Mouse (Mus musculus) hindlimb bud, embryonic 11.5 days (tissue): Measurements from ENCODE around the gene Arhgap23.

Experiments used
- DNase-seq: peaks from one replicate; pipeline ENCODE4 v3.0.0-alpha.2; 2012; ENCODE audit warnings: low read depth, low spot score; ENCODE audit errors: extremely low spot score

The Arhgap23 gene

DNA sequence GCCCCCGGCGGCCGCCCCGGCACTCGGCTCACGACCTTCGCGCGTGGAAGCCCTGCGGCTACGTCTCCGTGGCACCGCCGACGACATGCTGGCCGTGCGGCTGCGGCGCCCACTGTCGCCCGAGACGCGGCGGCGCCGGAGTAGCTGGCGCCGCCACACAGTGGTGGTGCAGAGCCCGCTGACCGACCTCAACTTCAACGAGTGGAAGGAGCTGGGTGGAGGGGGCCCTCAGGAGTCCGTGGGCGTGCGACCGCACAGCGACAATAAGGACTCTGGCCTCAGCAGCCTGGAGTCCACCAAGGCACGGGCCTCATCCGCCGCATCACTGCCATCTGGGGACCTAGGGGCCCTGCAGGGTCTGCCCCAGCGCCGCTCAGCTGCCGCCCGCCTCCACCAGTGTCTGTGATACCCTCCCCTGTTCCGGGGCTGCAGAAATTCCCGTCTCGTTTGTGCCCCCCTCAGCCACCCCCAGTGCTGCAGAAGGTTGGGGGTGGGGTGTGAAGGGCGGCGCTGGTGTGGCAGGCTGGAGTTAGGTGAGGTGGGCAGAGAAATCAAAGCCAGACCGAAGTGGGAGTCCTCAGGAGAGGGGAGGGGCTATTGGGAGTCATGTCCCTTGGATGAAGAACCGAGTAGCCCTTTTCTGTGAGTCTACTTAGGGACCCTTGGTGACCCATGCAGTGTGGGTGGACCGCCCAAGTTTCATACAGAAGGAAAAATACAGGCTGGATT, 85.6 kb downstream of the Arhgap23 start:
- DNase-seq, result no peak

DNA sequence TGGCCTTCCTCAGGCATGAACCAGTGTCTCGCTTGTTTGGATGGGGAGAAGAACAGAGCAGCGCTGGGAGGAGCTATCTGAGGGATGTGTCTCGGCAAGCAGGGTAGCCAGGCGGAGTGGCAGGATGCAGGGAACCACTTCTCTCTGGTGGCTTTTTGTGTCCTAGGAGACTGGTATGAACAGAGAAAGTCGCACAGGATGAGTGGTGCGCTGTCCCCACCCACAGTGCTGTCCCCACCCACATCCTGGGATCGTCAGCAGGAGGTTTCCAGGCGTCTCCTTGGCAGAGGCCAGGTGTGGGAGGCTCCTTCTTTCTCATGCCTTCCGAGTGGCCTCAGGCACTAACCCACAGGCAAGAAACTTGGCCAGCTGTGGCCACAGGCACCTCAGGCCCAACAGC, 87.0 kb downstream of the Arhgap23 start:
- DNase-seq, result no peak

DNA sequence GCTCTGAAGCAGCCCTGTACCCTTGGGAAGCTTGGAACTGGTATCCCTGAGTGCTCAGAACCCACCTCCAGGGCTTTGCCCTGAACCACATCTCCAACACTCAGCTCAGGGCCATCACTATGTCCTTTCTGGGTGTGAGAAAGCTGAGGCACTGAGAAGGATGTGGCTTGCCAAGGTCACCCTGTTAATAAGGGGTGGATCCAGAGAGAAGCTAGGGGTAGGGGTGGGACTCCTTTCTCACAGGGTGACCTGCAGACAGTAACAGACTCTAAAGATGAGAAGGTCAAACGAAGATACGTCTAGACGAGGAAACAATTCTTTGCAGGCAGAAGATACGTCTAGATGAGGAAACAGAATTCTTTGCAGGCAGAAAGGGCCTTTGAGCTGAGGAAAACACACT, 87.5 kb downstream of the Arhgap23 start:
- DNase-seq, result no peak

- DNase-seq, result no peak
These were observed 90.5 kb downstream of the Arhgap23 start for GRCm38 (mm10) chr11:97505784-97506183.

- DNase-seq, result no peak
These were observed 91.0 kb downstream of the Arhgap23 start for GRCm38 (mm10) chr11:97506331-97506730.

GRCm38 (mm10) chr11:97508198-97508597, 92.9 kb downstream of the Arhgap23 start:
- DNase-seq, result no peak

DNA sequence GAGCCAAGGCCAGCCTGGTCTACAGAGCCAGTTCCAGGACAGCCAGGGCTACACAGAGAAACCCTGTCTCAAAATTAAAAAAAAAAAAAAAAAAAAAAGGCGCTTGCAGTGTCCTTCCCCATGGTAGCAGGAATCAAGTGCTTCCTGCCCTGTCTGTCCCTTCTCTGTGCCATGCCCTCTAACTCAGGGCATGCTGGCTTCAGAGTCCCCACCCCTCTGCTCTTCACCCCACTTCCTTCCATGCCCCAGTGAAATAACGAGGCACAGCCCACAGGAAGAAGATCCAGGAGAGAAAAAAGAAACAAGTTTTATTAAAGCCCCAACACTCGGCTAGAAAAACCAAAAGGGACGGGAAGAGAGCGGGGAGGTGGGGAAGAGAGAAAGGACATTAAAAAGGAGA, 93.7 kb downstream of the Arhgap23 start:
- DNase-seq, result no peak

DNA sequence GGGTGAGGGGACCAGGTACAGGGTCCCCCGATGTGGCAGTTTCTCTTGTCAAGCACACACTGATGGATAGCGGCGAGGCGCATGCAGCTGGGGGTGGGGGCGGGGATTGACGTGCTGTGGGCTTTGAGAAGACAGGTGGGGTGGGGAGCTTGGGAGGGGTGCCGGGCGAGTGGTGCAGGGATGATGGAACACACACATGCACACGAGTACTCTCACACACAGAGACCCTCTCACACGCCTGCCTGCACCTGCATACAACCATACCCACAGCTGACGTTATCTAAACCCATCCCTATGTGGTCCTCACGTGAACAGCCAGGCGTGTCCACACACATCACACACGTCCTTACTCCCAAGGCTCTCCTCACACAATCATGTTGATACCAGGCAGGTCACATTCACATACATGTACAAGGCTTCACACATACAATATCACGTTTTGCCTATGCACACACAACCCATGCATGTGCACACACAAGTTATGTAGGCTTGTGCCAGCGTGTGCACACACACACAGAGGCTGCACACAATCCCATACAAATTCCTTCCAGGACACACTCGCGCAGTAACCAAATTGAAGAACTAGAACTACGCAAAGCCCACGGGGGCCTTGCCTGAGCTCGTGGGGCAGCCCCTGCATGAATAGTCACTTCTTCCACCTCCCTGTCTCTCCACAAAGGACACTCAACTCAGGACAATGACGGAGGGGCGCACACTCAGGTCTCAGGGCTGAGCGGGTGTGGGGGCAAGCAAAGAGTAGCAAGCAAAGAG, 94.6 kb downstream of the Arhgap23 start:
- DNase-seq, result no peak

- no peak for DNase-seq
These were observed 95.8 kb downstream of the Arhgap23 start for GRCm38 (mm10) chr11:97510966-97511660.

- no peak for DNase-seq
These were observed 96.5 kb downstream of the Arhgap23 start for GRCm38 (mm10) chr11:97511661-97512369.

GRCm38 (mm10) chr11:97512511-97512910, 97.2 kb downstream of the Arhgap23 start:
- DNase-seq, result no peak

GRCm38 (mm10) chr11:97513066-97513465, 97.7 kb downstream of the Arhgap23 start:
- DNase-seq, result no peak

- DNase-seq, result no peak
These were observed 105.2 kb downstream of the Arhgap23 start for GRCm38 (mm10) chr11:97520541-97520940.

DNA sequence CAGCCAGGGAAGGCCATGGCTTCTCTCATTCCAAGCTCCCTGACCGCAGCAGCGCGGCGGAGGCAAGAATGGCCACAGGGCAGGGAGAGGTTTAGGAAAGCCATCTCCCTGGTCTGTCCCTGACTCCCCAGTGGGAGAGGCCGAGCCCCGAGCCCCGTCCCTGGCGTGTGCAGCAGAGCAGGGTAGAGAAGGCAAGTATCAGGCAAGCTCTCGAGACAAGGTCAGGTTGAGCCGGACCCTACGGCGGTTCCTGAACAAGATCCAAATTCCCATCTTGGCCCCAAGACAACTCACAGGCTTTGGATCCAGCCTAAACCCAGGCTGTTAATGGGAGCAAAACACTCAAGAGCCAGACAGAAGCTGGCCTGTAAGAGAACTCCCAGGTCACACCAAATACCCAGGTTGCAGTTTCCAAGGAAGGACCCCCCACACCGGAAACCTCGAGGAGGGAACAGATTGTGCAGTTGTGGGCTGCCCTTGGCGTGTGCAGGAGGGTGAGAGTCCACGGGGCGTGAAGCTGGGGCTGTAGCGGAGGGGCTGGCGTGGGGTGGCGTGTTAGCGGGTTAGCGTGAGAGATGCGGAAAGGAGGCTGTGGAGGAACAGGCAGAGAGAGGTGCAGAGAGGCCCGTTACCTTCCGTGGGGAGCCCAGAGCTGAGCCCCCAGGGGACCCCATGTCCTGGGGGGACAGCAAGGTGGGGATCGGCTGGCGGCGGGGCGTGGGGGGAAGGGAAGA, 106.6 kb downstream of the Arhgap23 start:
- no peak for DNase-seq

- no peak for DNase-seq
These were observed 107.8 kb downstream of the Arhgap23 start for GRCm38 (mm10) chr11:97523107-97523506.

GRCm38 (mm10) chr11:97523827-97524261, 108.5 kb downstream of the Arhgap23 start:
- DNase-seq, result no peak

DNA sequence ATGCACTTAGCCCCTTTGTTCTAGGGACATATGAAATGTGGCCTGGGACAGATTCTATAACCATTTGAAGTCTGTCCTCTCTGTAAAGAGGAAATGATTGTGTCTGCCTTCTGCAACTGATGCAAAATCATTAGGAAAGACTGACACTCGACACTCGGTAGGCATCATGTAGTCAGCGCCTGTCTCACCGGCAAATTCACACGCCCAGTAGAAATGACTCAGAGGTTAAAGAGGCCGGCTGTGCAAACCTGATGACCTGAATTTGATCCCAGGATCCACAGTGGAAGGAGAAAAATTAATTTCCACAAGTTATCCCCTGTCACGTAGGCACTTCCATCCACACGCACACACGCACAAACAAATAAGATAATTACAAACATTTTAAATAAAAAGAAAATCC, 109.0 kb downstream of the Arhgap23 start:
- DNase-seq, result no peak

- no peak for DNase-seq
These were observed 110.0 kb downstream of the Arhgap23 start for GRCm38 (mm10) chr11:97525313-97525712.

DNA sequence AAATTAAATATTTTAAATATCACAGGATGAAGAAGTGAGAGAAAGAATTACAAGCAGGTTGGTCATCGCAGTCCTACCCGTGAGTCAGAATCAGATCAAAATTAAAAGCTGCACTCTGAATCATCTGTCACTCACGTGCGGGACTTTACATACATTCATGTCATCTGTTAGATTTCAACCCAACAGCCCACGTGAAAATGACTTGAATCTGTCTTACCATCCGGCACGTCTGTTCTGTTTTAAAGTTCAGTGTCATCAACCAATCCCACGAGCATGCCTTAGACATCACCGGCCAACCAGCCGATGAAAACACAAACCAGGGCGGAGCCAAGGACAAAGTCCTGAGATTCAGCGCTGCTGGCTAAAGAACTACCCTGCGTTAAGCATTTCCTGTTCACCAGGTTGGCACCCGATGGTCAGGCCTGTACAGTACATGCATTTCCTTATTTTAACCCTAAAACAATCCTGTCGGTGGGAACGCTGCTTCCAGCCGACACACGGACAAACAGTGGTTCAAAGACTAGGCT, 113.0 kb downstream of the Arhgap23 start:
- no peak for DNase-seq

DNA sequence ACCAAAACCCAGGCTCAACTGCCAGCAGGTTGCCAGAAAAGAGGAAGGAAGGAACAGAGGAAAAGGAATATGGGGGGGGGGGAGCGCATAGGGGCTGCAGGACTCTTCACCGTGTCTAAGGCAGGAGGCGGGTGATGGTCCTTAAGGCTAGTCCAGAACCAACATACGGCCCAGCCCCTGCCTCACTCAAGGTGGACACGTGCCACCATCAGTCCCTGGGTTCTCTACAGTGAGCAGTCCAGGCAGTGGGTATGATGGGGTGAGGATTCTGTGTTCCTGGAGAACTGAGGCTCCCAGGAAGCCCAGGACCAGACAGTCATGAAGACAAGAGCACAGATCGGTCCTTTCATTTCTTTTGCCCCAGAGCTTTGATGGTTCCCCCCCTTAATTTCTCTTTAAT, 114.7 kb downstream of the Arhgap23 start:
- DNase-seq, result no peak
